Mouse (Mus musculus) ovary, postnatal 10 days (tissue): ENCODE data around the gene Rhbdd2.
"Not testable (repeated sequence)": the region's sequence is repeated elsewhere in the genome, so short reads cannot be mapped to it uniquely, and the experiment has no call there.

ENCODE experiments used
- DNase-seq: peaks from one replicate; pipeline ENCODE4 v3.0.0; 2022; ENCODE audit warnings: low spot score

Rhbdd2 gene

DNA sequence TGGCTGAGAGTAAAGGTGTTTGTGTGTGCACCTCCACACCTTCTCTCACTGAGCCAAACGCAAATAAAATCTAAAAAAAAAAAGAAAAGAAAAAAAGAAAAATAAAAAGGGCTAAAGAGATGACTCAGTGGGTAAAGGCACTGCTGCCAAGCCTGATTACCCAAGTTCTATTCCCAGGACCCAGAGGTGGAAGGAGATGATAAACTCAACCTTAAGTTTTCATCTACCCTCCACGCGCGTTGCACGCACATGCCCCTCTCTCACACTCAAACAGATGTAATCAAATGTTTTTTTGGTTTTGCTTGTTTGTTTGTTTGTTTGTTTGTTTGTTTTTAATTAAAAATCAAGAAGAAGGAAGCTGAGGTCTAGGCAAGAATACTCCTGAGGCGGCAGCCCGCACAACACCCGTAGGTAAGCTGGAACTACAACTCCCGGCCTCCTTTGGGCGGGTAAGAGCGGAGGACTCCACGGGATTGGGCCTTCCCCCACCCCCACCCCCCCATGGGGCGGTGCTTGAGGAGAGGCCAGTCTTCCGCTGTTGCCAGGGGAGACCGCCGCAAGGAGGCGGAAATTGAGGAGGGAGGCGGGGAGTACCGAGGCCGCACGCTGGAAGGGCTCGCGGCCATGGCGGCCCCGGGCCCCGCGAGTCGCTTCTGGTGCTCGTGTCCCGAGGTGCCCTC lies at the start of gene Rhbdd2:
Gene Rhbdd2 (plus strand): TSS at position 502 of the 680 bp plus-strand sequence.
- DNase-seq, result peak; percentile 90

DNA sequence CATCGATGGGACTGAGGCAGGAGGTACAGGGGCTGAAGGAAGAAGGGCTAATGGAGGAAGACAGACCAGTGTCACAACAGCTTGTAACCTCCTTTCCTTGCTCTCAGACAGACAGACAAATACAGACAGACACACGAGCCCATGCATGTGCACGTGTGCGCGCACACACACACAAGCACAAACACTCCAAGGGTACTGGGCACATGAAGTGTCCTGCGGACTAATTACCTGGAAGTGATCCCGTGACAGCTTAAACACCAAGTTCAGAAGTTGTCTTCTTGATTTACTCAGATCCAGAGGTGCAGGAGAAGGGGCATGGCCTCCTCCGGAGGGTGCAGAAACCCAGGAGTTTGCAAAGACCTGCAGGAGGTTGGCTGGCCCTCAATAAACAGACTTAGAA lies 46.7 kb upstream of the Rhbdd2 start:
- DNase-seq, result no peak

DNA sequence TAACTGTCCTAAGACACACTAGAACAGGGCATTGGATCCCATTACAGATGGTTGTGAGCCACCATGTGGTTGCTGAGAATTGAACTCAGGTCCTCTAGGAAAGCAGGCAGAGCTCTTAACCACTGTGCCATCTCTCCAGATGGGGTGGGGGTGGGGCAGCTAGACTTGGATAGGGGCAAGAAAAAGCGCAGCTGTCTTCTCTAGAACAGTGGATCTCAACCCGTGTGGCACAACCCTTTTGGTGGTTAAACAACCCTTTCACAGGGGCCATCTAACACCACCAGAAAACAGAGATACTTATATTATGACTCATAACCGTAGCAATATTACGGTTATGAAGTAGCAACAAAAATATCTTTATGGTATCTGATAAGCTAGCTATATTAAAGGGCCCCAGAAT lies 44.7 kb upstream of the Rhbdd2 start:
- DNase-seq, result no peak

DNA sequence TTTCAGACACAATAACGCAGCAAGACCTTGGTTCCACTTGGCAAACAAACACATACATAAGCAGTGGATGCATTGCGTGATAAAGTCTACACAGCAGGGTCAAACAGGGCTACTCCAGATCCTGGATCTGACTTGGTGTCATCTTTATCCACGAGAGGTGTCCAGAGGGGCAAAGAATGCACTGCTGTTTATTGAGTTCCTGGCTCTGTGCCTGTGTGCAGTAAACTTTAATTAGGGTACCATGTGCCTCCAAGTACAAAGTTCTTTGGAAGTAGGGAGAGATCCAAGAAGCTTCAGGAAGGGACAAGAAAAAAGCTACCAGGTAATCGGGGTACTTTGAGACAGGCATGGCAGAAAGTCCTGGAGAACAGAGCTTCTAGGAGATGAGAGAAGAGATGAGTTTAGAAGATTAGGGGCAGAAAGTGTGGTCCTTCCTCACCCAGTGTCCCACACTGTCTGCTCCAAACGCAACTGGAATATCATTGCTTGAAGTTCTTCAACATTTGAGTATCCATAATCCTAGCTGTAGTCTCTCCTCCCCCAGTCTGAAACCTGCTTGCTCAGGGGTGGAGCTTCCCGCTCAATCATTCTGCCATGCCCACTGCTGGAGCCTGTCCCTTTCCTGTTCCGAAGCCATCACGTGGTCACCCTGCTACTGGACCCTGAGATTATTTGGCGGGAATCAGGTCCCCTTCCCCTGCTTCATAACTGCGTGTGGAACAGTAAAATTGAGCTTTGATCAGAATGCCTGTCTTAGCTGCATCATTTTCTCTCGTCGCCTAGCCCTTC lies 42.2 kb upstream of the Rhbdd2 start:
- DNase-seq, result no peak

DNA sequence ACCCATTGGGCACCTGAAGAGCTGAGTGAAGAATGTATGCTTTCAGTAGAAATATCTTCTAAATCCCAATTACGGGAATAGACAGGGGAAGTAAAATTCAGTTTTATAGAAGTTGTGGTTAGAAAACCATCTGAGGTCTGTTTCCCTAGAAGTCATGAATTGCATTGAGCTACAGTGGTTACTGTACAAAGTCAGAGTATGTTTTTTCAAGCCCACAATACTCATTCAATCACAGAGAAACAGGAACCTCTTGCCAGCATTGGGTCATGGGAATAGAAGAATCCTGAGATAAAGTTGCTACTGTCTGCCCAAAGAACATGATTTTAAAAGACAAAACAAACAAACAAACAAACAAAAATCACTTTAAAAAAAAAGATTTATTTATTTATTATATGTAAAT lies 27.8 kb upstream of the Rhbdd2 start:
- not testable (repeated sequence) for DNase-seq

DNA sequence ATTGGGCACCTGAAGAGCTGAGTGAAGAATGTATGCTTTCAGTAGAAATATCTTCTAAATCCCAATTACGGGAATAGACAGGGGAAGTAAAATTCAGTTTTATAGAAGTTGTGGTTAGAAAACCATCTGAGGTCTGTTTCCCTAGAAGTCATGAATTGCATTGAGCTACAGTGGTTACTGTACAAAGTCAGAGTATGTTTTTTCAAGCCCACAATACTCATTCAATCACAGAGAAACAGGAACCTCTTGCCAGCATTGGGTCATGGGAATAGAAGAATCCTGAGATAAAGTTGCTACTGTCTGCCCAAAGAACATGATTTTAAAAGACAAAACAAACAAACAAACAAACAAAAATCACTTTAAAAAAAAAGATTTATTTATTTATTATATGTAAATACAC lies 25.7 kb upstream of the Rhbdd2 start:
- DNase-seq, result not testable (repeated sequence)

DNA sequence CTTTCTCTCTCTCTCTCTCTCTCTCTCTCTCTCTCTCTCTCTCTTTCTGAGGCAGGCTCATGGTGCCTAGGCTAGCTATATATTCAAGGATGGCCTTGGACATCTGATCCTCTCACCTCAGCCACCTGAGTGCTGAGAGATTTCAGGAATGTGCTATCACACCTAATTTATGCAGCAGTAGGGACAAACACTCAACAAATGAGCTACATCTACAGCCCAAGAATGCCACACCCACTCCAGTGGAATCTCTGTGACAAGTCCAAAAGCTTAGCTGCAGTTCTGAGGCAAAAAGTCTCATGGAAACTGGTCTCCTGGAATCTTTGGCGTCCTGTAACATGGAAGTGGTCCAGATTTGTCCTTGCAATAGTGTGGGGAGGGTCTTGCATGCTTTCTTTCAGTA lies 24.8 kb upstream of the Rhbdd2 start:
- DNase-seq, result no peak

DNA sequence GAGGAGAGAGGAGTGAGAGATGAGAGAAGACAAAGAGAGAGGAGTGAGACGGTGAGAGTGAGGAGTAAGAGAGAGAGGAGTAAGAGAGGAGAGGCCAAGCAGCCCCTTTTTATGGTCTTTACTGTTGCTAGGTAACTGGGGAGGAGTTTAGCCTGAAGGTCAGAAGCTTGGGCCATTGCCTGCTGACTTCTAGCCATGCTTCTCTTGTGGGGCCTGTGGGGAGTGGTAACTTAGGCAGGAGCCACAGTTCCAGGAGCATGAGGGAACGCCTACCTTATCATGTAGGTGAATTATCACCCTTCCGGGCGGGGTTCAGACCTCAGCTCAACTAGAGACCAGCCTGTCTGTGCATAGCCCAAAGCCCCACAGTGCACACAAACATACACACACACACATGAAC lies 22.6 kb upstream of the Rhbdd2 start:
- DNase-seq, result no peak

DNA sequence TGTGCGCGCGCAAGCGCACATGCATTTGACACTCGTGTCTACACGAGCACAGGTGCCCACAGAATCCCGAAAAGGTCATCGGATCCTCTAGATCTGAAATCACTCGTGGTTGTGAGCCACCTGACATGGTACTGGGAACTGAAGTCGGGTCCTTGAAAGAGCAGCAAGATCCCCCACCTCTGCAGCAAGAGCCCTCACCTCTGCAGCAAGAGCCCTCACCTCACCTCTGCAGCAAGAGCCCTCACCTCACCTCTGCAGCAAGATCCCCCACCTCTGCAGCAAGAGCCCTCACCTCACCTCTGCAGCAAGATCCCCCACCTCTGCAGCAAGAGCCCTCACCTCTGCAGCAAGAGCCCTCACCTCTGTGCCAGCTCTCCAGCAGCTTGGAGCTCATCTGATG lies 12.7 kb upstream of the Rhbdd2 start:
- DNase-seq, result not testable (repeated sequence)

DNA sequence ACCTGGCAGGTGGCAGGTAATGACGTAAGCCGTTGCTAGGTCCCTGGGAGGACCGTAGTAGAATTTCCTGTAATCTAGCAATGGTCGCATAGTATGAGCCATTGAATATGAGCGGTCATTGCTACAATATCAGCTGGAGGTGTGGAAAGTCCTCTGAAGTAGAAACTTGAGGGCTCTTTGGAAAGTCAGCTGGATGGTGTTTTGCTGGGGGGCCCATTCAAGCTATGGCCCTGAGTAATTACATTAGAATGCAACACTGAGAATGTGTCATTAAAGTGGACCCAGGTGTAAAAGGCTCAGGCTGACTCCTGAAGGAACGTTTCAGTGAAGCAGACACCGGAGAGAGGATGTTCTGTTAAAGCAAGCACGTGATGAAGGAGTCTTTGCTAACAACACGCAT lies 11.9 kb upstream of the Rhbdd2 start:
- no peak for DNase-seq

DNA sequence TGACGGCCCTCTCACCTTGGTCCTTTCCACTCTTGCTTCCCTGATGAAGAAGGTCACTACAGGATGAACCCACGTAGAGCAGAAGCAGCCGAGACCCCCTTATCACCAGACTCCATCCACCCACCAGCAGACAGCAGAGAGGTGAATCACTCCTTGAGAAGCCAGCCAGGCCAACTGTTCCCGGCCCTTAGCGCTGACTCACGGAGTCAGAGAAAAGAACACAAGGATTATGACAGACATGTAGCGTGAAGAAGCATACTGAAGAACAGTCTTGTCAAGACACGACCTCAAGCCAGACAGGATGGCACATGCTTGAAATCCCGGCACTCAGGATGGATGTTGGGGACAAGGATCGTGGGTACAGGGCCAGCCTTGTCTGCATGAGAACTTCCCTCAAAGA lies 10.7 kb upstream of the Rhbdd2 start:
- no peak for DNase-seq

DNA sequence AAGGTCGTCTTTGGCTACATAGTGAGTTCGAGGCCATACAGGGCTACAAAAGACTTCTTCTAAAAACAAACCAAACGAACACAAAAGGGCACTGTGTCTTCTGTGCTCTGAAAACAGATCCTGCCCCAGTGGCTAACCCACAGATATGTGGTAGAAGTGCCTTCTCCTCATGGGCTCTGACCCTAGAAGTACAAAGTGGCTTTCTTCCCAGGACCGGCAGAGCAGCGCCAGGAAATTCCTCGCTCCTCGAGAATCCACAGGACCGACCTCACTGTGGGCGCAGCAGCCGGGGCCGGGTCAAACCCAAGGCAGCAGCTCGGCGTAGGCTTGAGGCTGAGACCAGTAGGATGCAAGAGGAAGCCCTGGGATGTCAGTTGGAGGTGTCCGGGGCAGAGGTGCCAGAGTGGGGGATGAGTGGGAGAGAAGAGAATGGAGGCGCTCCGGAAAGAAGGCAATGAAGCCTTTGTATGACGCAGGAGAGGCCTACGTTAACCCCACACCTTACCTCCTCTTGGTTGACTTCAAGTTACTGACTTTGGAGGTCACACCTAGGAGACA lies 9.3 kb upstream of the Rhbdd2 start:
- DNase-seq, result no peak

DNA sequence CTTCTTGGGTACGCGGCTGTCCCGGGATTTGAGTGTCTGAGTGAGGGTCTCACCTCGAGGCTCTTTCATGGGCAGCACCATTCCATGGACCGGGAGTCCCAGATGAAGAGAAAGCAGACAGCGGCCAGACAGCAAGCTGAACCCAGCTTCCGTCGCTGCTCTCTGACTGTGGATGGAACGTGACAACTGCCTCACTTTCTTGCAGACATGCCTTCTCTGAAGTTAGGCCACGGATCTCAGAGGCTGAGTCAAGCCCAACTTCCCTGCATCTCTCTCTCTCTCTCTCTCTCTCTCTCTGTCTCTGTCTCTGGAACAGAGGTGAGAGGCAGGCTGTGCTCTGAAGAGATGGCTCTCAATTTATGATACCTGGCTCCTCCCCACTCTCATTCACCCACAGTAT lies 3.5 kb upstream of the Rhbdd2 start:
- no peak for DNase-seq

DNA sequence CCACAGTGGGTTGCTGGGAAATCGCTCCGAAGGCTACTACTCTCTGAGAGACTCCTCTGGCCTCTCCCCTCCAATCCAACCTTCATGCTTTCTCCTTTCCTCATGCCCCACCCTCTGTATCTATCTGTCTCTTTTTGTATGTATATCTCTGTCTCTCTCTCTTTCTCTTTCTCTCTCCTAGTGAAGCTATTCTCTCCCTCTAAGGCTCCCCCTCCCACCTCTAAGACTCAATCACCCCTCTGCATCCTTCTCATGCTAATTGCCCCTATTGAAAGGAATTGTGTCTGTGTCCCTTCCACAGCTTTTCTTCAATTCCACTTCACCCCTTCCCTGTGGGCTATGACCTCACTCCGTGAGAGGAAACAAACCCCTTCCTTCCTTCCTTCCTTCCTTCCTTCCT lies 3.0 kb upstream of the Rhbdd2 start:
- no peak for DNase-seq

DNA sequence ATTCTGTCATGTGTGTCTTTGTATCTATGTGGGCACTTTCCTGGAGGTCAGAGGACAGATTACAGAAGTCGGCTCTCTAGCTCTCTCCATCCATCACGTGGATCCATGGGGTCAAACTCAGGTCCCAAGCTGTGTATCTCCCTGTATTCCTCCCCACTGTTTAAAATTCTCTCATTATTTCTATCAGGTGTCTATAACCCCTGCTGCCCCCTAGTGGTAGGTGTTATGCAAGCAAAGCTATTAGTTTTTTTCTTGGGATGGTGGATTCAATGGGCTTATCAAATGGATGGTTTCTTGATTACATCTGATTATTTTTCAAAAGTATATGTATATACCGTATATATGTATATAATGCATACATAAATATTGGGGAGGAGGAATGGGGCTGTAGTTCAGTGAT lies 1.8 kb upstream of the Rhbdd2 start:
- DNase-seq, result no peak

DNA sequence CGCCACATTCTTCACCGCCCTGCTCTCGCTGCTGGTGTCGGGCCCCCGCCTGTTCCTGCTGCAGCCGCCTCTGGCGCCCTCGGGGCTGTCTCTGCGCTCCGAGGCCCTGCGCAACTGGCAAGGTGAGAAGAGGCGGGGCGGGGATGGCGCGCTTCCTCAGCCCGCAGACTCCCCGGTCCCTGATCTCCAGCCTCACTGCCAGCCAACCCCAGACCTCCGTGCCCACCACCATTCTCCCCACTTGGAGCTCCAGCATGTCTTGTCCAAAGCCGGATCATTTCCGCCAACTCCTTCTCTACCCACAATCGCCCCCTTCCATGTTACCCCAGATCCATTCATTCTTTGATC lies 353 bp downstream of the Rhbdd2 start:
- DNase-seq, result no peak

DNA sequence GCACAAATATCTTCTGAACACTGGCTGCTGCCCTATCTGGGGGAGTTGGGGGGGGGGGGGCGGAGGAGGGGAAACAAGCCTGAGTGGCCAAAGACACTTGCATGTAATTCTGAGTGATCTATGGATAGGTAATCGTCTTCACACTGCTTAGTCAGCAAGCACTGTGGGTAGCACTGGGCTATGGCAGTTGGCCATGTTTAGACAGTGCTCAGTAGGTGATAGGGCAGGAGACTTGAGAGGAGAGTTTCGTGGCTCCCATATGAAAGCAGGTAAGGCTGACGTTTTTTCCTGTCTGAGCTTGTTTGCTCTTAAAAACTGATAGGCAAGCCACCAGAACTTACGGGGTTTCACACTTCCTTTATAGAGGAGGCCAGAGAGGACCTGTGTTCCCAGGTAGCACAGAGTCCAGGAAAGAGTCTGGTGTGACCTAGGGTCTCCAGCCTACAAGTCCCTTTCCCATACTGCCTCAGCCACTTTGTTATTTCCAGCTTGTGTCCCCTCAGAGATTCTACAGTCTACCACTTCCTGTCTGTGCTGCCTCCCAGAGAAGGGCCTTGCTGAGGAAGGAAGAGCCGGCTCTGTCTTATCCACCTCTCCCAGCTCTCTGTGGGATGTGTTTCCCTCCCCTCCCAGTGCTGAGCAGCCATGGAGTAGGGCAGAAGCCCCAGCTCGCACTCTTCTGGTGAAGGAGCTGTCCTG lies 7.5 kb downstream of the Rhbdd2 start:
- no peak for DNase-seq

DNA sequence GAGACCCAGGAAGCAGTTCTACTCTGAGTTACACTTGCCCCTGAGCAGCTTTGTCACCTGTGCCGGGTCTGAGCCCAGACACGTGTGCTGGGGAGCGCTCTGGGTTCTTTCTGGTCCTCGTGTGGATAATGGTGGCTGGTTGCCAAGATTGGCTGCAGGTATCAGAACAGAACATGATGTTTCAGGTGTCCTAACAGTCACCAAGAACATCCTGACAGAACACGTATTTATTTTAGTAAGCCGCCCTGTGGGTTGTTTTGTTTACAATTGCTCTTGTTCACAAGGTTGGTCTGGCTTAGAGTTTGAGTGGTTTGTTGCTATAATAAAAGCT lies 8.0 kb downstream of the Rhbdd2 start:
- DNase-seq, result no peak

DNA sequence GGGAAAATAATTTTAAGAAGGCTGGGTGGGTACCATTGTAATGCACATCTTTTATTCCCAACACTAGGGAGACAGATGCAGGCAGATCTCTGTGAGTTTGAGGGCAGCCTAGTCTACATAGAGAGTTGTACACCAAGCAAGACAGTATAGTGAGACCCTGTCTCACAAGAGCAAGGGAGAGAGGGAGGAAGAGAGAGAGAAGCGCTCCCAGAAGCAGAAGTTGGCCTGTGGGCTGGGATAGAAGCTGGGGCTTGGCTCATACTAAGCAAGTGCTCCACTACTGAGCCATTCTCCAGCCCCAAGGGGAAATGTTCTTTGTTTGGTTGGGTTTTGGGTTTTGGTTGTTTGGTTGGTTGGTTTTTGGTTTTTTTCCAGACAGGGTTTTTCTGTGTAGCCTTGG lies 8.6 kb downstream of the Rhbdd2 start:
- no peak for DNase-seq

DNA sequence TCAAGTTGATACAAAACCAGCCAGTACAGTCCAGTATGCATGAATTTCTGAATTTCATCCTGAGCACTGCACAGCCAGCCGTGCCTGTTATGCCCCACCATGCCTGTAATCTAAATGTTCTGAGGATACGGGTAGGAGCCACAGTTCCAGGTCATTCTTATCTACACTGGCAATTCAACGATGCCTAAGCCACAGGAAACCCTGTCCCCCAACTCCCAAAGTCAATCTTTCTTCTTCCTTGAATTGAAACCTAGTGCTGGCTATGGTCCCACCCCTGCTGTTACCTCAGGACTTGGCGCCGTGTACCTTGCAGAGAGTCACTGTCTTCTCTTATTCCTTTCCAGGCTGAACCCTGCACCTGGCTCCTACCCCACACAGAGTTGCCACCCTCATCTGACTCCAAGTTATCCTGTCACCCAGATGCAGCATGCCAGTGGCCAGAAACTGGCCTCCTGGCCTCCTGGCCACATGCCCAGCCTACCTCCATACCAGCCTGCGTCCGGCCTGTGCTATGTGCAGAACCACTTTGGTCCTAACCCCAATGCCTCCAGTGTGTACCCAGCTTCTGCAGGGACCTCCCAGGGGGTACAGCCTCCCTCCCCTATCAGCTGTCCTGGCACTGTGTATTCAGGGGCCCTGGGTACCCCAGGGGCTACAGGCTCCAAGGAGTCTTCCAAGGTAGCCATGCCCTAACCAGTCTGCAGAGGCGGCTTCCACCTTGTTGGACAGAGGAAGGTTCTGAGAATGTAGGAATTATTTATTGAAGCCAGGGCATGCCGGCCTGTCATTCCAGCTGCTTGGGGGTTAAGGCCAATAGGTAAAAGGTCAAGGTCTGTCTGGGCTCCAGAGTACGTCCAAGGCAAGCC lies 10.5 kb downstream of the Rhbdd2 start:
- no peak for DNase-seq

DNA sequence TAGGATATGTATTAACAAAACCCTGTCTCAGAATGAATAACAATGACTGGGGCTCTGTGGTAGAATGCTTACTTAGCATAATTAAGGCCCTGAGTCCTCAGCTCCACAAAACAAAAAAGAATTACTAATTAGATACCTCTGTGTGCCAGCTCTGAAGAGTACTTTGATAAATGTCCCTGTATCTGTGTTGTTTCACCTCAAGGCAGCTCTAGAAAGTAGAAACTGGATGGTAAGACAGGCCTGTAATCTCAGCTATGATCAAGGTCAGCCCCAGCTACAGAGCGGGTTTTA lies 11.1 kb downstream of the Rhbdd2 start:
- DNase-seq, result no peak

DNA sequence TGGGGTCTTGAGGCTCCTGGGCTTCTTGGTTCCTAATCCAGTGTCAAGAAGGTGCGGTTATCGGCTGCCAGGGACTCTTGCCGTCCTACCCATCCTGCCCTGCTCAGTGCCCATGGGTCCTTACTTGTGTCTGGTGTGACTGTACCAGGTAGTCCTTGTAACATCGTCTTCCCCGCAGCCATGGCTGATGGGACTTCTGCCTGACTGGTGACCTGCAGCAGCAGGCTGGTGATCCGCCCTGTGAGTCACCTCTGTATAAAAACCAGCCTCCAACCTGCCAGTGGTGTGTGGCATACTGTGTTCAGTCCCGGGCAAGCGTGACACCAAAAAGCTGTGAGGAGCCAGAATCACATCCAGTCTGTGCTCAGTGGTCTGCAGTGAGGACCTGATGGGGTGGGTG lies 11.5 kb downstream of the Rhbdd2 start:
- DNase-seq, result no peak
